Mouse (Mus musculus) thymus, adult 2 months (tissue): ENCODE data around the gene Them7.

Experiments used
- CTCF ChIP-seq: fragments of 200-500 bp; IDR thresholded peaks from 2 replicates; pipeline ENCODE4 v1.5.1; 2012; ENCODE audit warnings: mild to moderate bottlenecking, control low read depth, low read length, moderate library complexity, borderline replicate concordance; ENCODE audit not compliant: control insufficient read depth, poor library complexity, insufficient read depth; ENCODE audit errors: extremely low read depth
- POLR2A ChIP-seq: fragments of 200-500 bp; IDR thresholded peaks from 2 replicates; pipeline ENCODE4 v1.6.1; 2012; ENCODE audit warnings: mild to moderate bottlenecking, low read length, control low read depth, moderate library complexity; ENCODE audit not compliant: control insufficient read depth, poor library complexity, insufficient read depth; ENCODE audit errors: extremely low read depth

GRCm38 (mm10) chr2:105392514-105392913, 168.4 kb downstream of the Them7 start:
- TF ChIP-seq POLR2A (no peak), CTCF (no peak)
